Mouse (Mus musculus): ENCODE results near the gene Triap1. TPM values are rescaled to one million over a fixed set of nuclear protein-coding genes. Genes with fewer than 3 reads are reported as not detected.
"Not testable (repeated sequence)": the region's sequence is repeated elsewhere in the genome, so short reads cannot be mapped to it uniquely, and the experiment has no call there.

Gene Triap1
- polyA plus RNA-seq, 1 experiment, result 22.4 TPM

GRCm38 (mm10) chr5:115374204-115374820 is 33.3 kb downstream of the Triap1 start:
- WGBS, result 26% methylated on average over 11 of the region's 11 CpGs
- DNase-seq (ENCODE audit: low read depth, low spot score), result no peak

DNA sequence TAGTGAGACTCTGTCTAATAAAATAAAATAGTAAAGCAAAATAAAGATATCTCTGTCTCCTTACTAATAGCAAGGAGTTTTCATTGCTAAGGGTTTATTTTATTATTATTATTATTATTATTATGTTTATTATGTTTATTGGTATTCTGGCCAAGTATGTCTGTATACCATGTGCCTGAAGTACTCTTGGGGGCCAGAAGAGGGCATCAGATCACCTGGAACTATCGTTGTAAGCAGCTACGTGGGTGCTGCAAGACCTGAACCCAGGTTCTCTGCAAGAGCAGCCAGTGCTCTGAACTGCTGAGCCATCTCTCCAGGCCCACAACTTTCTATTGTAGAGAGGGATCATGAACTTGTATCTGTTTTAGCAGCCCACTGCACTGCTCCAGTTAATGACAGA is 34.4 kb downstream of the Triap1 start:
- no peak for DNase-seq (ENCODE audit: low read depth, low spot score)
- 73% methylated on average over 2 of the region's 2 CpGs for WGBS

DNA sequence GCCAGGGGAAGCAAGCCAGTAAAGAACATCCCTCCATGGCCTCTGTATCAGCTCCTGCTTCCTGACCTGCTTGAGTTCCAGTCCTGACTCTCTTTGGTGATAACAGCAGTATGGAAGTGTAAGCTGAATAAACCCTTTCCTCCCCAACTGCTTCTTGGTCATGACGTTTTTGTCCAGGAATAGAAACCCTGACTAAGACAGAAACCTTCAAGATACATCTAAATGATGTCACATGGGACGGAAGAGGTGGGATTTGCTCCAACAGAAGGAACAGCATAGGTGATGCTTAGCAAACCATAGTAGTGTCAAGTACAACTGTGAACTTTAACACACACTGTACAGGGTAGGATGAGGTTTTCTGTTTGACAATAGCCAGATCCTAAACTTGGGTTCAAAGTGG is 37.9 kb downstream of the Triap1 start:
- WGBS, result 80% methylated on average over 2 of the region's 2 CpGs
- not testable (repeated sequence) for DNase-seq (ENCODE audit: low read depth, low spot score)

DNA sequence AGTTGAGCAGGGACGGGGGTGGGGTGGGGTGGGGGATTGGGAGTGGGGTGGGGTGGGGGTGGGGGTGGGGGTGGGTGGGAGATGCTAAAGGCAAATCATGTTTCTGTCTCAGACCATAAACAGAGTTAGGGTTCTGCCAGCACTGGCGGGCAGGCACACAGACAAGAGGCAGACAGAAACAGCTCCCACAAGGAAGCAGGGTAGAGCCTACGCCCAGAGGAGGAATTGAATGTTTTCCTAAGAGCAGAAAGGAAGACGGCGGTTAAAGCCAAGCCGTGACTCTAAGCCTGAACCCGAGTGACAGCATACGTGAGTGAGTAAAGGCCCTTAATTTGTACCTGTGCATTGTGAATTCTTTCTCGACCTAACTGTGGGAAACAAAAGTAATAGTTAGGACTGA is 50.9 kb downstream of the Triap1 start:
- WGBS, result 17% methylated on average over 9 of the region's 9 CpGs

DNA sequence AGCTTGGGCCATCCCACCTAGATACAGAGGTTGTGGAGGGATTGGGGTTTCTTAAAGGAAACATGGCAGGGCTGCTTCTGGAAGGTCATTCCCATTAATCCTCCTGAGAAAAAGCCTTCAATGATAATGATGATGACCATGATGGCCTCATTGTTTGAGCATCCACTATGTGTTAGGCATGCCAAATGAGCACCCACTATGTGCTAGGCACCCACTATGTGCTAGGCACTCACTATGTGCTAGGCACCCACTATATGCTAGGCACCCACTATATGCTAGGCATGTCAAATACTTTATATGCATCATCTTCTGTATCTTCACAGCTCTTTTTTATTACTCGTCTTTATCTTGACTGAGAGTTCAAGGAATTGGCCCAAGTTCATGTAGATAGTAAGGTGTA is 51.9 kb downstream of the Triap1 start:
- no peak for DNase-seq (ENCODE audit: low read depth, low spot score)
- 61% methylated on average over 1 of the region's 1 CpGs for WGBS

More for the DNA sequence above, 50.9 kb downstream of the Triap1 start:
- no peak for DNase-seq (ENCODE audit: low read depth, low spot score)

Other genes starting within 250 kb of the Triap1 start
- gene Gm10401, start 242.9 kb upstream of the Triap1 start, polyA plus RNA-seq (2012; rRNA removed), result 0.23 and 0.32 TPM in 2 replicates
- gene Acads, start 221.9 kb upstream of the Triap1 start, polyA plus RNA-seq (2012; rRNA removed), result 114 and 119 TPM in 2 replicates
- 33.6 and 35.6 TPM in 2 replicates for gene Unc119b, start 206.2 kb upstream of the Triap1 start, polyA plus RNA-seq (2012; rRNA removed)
- gene Mlec, start 183.0 kb upstream of the Triap1 start, polyA plus RNA-seq (2012; rRNA removed), result 131 and 153 TPM in 2 replicates
- gene Cabp1, start 146.8 kb upstream of the Triap1 start, polyA plus RNA-seq (2012; rRNA removed), result 1.1 and 1.4 TPM in 2 replicates
- 68.2 and 68.5 TPM in 2 replicates for gene Pop5, start 105.4 kb upstream of the Triap1 start, polyA plus RNA-seq (2012; rRNA removed)
- gene Rnf10, start 68.3 kb upstream of the Triap1 start, polyA plus RNA-seq (2012; rRNA removed), result 111 and 116 TPM in 2 replicates
- gene Coq5, start 61.6 kb upstream of the Triap1 start, polyA plus RNA-seq (2012; rRNA removed), result 16.0 and 17.1 TPM in 2 replicates
- 147 and 222 TPM in 2 replicates for gene Dynll1, start 40.2 kb upstream of the Triap1 start, polyA plus RNA-seq (2012; rRNA removed)
- 28.5 and 31.3 TPM in 2 replicates for gene Srsf9, start 14.0 kb upstream of the Triap1 start, polyA plus RNA-seq (2012; rRNA removed)
- 8.3 and 9.4 TPM in 2 replicates for gene Gatc, start within 50 bp of the Triap1 start, polyA plus RNA-seq (2012; rRNA removed)
- gene Cox6a1, start 7.8 kb downstream of the Triap1 start, polyA plus RNA-seq (2012; rRNA removed), result 3,102 and 3,530 TPM in 2 replicates
- 8.7 and 9.9 TPM in 2 replicates for gene Msi1, start 88.4 kb downstream of the Triap1 start, polyA plus RNA-seq (2012; rRNA removed)
- gene Pla2g1b, start 125.0 kb downstream of the Triap1 start, polyA plus RNA-seq (2012; rRNA removed), result 1.2 and 7.7 TPM in 2 replicates
- 17.3 and 24.2 TPM in 2 replicates for gene Sirt4, start 143.5 kb downstream of the Triap1 start, polyA plus RNA-seq (2012; rRNA removed)
- gene Pxn, start 165.5 kb downstream of the Triap1 start, polyA plus RNA-seq (2012; rRNA removed), result 76.8 and 135 TPM in 2 replicates
- 2,416 and 2,431 TPM in 2 replicates for gene Rplp0, start 218.2 kb downstream of the Triap1 start, polyA plus RNA-seq (2012; rRNA removed)
- gene Gcn1l1, start 224.0 kb downstream of the Triap1 start, polyA plus RNA-seq (2012; rRNA removed), result 26.0 and 34.9 TPM in 2 replicates